Mouse (Mus musculus): ENCODE data around the gene Mon1a. TPM values are rescaled to one million over a fixed set of nuclear protein-coding genes. Genes with fewer than 3 reads are reported as not detected.

Mon1a gene
- polyA plus RNA-seq, 1 experiment, result 34.9 TPM

- DNase-seq, result no peak
- H3K27me3 ChIP-seq (replicated peaks; ENCODE audit: control insufficient read depth, insufficient read depth, low read length), result no peaks in the 10 kb centered on the region
- no peak overlapping the region for H3K27ac ChIP-seq (ENCODE audit: insufficient read depth, low read depth, low read length)
- no peaks in the 10 kb centered on the region; the same call in 1 of the 2 replicates for H3K4me1 ChIP-seq (ENCODE audit: control insufficient read depth, insufficient read depth, low read length)
- H3K36me3 ChIP-seq (ENCODE audit: control insufficient read depth, insufficient read depth, low read length), result 0 out of 2 replicates have a peak, but pooled peaks cover 1% of the 10 kb centered on the region
- no peak overlapping the region for H3K4me3 ChIP-seq (ENCODE audit: insufficient read depth, low read depth, low read length)
- TF ChIP-seq POLR2A (IDR thresholded peaks at IDR 0.05; ENCODE audit: low read depth, low read length) (no peak), CTCF (conservative IDR thresholded peaks at IDR 0.05; ENCODE audit: insufficient read depth, insufficient read length, low read depth, low read length) (no peak)
- 87% methylated on average over 12 of the region's 12 CpGs for WGBS
Measured at GRCm38 (mm10) chr9:107899855-107900254, 11.9 kb downstream of the Mon1a start.

- 47% methylated on average over 44 of the region's 44 CpGs for WGBS
- 0 out of 2 replicates have a peak, but pooled peaks cover 1% of the 10 kb centered on the region for H3K36me3 ChIP-seq (ENCODE audit: control insufficient read depth, insufficient read depth, low read length)
- TF ChIP-seq CTCF (conservative IDR thresholded peaks at IDR 0.05; ENCODE audit: insufficient read depth, insufficient read length, low read depth, low read length) (no peak; the same call in 1 of the 2 replicates), POLR2A (IDR thresholded peaks at IDR 0.05; ENCODE audit: low read depth, low read length) (no peak)
- H3K4me1 ChIP-seq (ENCODE audit: control insufficient read depth, insufficient read depth, low read length), result no peaks in the 10 kb centered on the region; the same call in 1 of the 2 replicates
- H3K27me3 ChIP-seq (replicated peaks; ENCODE audit: control insufficient read depth, insufficient read depth, low read length), result no peaks in the 10 kb centered on the region
- no peak overlapping the region for H3K27ac ChIP-seq (ENCODE audit: insufficient read depth, low read depth, low read length)
- peak; percentile 77 for DNase-seq
- H3K4me3 ChIP-seq (ENCODE audit: insufficient read depth, low read depth, low read length), result no peak overlapping the region
Measured at GRCm38 (mm10) chr9:107900840-107901626, 13.1 kb downstream of the Mon1a start.

- H3K27me3 ChIP-seq (replicated peaks; ENCODE audit: control insufficient read depth, insufficient read depth, low read length), result no peaks in the 10 kb centered on the region
- no peak for DNase-seq
- peaks cover 3% of the 10 kb centered on the region; the same call in 1 of the 2 replicates for H3K4me1 ChIP-seq (ENCODE audit: control insufficient read depth, insufficient read depth, low read length)
- H3K4me3 ChIP-seq (ENCODE audit: insufficient read depth, low read depth, low read length), result no peak overlapping the region
- H3K27ac ChIP-seq (ENCODE audit: insufficient read depth, low read depth, low read length), result no peak overlapping the region
- 54% methylated on average over 17 of the region's 17 CpGs for WGBS
- TF ChIP-seq CTCF (conservative IDR thresholded peaks at IDR 0.05; ENCODE audit: insufficient read depth, insufficient read length, low read depth, low read length) (no peak), POLR2A (IDR thresholded peaks at IDR 0.05; ENCODE audit: low read depth, low read length) (no peak)
- H3K36me3 ChIP-seq (ENCODE audit: control insufficient read depth, insufficient read depth, low read length), result 0 out of 2 replicates have a peak, but pooled peaks cover 1% of the 10 kb centered on the region
Measured at GRCm38 (mm10) chr9:107901627-107901914, 13.6 kb downstream of the Mon1a start.

- TF ChIP-seq POLR2A (IDR thresholded peaks at IDR 0.05; ENCODE audit: low read depth, low read length) (no peak), CTCF (conservative IDR thresholded peaks at IDR 0.05; ENCODE audit: insufficient read depth, insufficient read length, low read depth, low read length) (peak; percentile 99)
- 2% methylated on average over 4 of the region's 4 CpGs for WGBS
- peaks cover 3% of the 10 kb centered on the region; the same call in 1 of the 2 replicates for H3K4me1 ChIP-seq (ENCODE audit: control insufficient read depth, insufficient read depth, low read length)
- no peaks in the 10 kb centered on the region for H3K36me3 ChIP-seq (ENCODE audit: control insufficient read depth, insufficient read depth, low read length)
- DNase-seq, result peak; percentile 87
- no peak overlapping the region for H3K4me3 ChIP-seq (ENCODE audit: insufficient read depth, low read depth, low read length)
- no peak overlapping the region for H3K27ac ChIP-seq (ENCODE audit: insufficient read depth, low read depth, low read length)
- no peaks in the 10 kb centered on the region for H3K27me3 ChIP-seq (replicated peaks; ENCODE audit: control insufficient read depth, insufficient read depth, low read length)
Measured at GRCm38 (mm10) chr9:107904726-107905125, 16.8 kb downstream of the Mon1a start.

GRCm38 (mm10) chr9:107906252-107906966 is 18.5 kb downstream of the Mon1a start, which contains the start of gene Mst1r:
Gene Mst1r, plus strand, starts transcription at chr9:107906873.
- Histone ChIP-seq H3K27me3 (replicated peaks; ENCODE audit: control insufficient read depth, insufficient read depth, low read length) (no peaks in the 10 kb centered on the region), H3K36me3 (ENCODE audit: control insufficient read depth, insufficient read depth, low read length) (no peaks in the 10 kb centered on the region), H3K4me1 (ENCODE audit: control insufficient read depth, insufficient read depth, low read length) (peaks cover 3% of the 10 kb centered on the region; the same call in 1 of the 2 replicates), H3K4me3 (ENCODE audit: insufficient read depth, low read depth, low read length) (peak within 1 kb of the TSS; percentile 40), H3K27ac (ENCODE audit: insufficient read depth, low read depth, low read length) (no peak within 1 kb of the TSS)
- 12% methylated on average over 19 of the region's 19 CpGs for WGBS
- TF ChIP-seq CTCF (conservative IDR thresholded peaks at IDR 0.05; ENCODE audit: insufficient read depth, insufficient read length, low read depth, low read length), result no peak
- no peak for TF ChIP-seq POLR2A (IDR thresholded peaks at IDR 0.05; ENCODE audit: low read depth, low read length)
- peak; percentile 89 for DNase-seq

GRCm38 (mm10) chr9:107906967-107907800 is 19.2 kb downstream of the Mon1a start:
- TF ChIP-seq CTCF (conservative IDR thresholded peaks at IDR 0.05; ENCODE audit: insufficient read depth, insufficient read length, low read depth, low read length), result no peak
- TF ChIP-seq POLR2A (IDR thresholded peaks at IDR 0.05; ENCODE audit: low read depth, low read length), result no peak
- no peak for DNase-seq

More at GRCm38 (mm10) chr9:107906967-107907800, 19.2 kb downstream of the Mon1a start:
- Histone ChIP-seq H3K4me1 (ENCODE audit: control insufficient read depth, insufficient read depth, low read length) (peaks cover 3% of the 10 kb centered on the region; the same call in 1 of the 2 replicates), H3K4me3 (ENCODE audit: insufficient read depth, low read depth, low read length) (peak overlapping the region; percentile 40), H3K27me3 (replicated peaks; ENCODE audit: control insufficient read depth, insufficient read depth, low read length) (no peaks in the 10 kb centered on the region), H3K27ac (ENCODE audit: insufficient read depth, low read depth, low read length) (no peak overlapping the region), H3K36me3 (ENCODE audit: control insufficient read depth, insufficient read depth, low read length) (no peaks in the 10 kb centered on the region)
- WGBS, result 52% methylated on average over 31 of the region's 31 CpGs
